Mouse (Mus musculus) embryo, embryonic 9.5 days (tissue): ENCODE measurements at regions not wholly inside any gene's neighbourhood (a gene's known extent, or its start where the extent isn't known, plus 50 kb on each side); places are given as distances from the start of the nearest gene placed in this dataset.

Experiments used
- DNase-seq: peaks from one replicate; pipeline ENCODE4 v3.0.0-alpha.2; 2017; ENCODE audit errors: extremely low spot score

- no peak for DNase-seq
Observed at GRCm38 (mm10) chr17:15311822-15312221, 64.8 kb downstream of the Dll1 start.

- no peak for DNase-seq
Observed at GRCm38 (mm10) chr17:15310465-15310864, 66.2 kb downstream of the Dll1 start.

GRCm38 (mm10) chr17:15302110-15302509 is 74.6 kb downstream of the Dll1 start:
- DNase-seq = no peak

GRCm38 (mm10) chr17:15299743-15300371 is 76.8 kb downstream of the Dll1 start:
- DNase-seq = no peak

GRCm38 (mm10) chr17:15294165-15294585 is 82.5 kb downstream of the Dll1 start:
- no peak for DNase-seq

- DNase-seq = no peak
Observed at GRCm38 (mm10) chr17:15292490-15293070, 84.1 kb downstream of the Dll1 start.

GRCm38 (mm10) chr17:15291626-15292025 is 85.0 kb downstream of the Dll1 start:
- no peak for DNase-seq

- no peak for DNase-seq
Observed at GRCm38 (mm10) chr17:15290326-15290725, 86.3 kb downstream of the Dll1 start.

- DNase-seq = no peak
Observed at GRCm38 (mm10) chr17:15289062-15289461, 87.6 kb downstream of the Dll1 start.

- no peak for DNase-seq
Observed at GRCm38 (mm10) chr17:15288640-15289039, 88.0 kb downstream of the Dll1 start.

- DNase-seq = no peak
Observed at GRCm38 (mm10) chr17:15286596-15286995, 90.1 kb downstream of the Dll1 start.

- DNase-seq = no peak
Observed at GRCm38 (mm10) chr17:15285399-15286043, 91.2 kb downstream of the Dll1 start.

- DNase-seq = no peak
Observed at GRCm38 (mm10) chr17:15269905-15270304, 106.8 kb downstream of the Dll1 start.

- no peak for DNase-seq
Observed at GRCm38 (mm10) chr17:15269056-15269612, 107.5 kb downstream of the Dll1 start.

- DNase-seq = no peak
Observed at GRCm38 (mm10) chr17:15267721-15268120, 109.0 kb downstream of the Dll1 start.

- DNase-seq = no peak
Observed at GRCm38 (mm10) chr17:15259427-15260101, 117.1 kb downstream of the Dll1 start.

- DNase-seq = no peak
Observed at GRCm38 (mm10) chr17:15255874-15256273, 120.8 kb downstream of the Dll1 start.

GRCm38 (mm10) chr17:15253785-15254184 is 122.9 kb downstream of the Dll1 start:
- no peak for DNase-seq

GRCm38 (mm10) chr17:15253271-15253670 is 123.4 kb downstream of the Dll1 start:
- no peak for DNase-seq

GRCm38 (mm10) chr17:15252187-15252586 is 124.5 kb downstream of the Dll1 start:
- DNase-seq = no peak

GRCm38 (mm10) chr17:15251641-15252040 is 125.0 kb downstream of the Dll1 start:
- DNase-seq = no peak

- DNase-seq = no peak
Observed at GRCm38 (mm10) chr17:15248417-15248791, 128.3 kb downstream of the Dll1 start.
